Mouse (Mus musculus): Measurements from ENCODE around the gene Plin5. TPM values are rescaled to one million over a fixed set of nuclear protein-coding genes. Genes with fewer than 3 reads are reported as not detected.
"Not testable (repeated sequence)": the region's sequence is repeated elsewhere in the genome, so short reads cannot be mapped to it uniquely, and the experiment has no call there.

Plin5 gene
- total RNA-seq, 2 experiments from 2014 or later = 0.75 to 1.2 TPM

DNA sequence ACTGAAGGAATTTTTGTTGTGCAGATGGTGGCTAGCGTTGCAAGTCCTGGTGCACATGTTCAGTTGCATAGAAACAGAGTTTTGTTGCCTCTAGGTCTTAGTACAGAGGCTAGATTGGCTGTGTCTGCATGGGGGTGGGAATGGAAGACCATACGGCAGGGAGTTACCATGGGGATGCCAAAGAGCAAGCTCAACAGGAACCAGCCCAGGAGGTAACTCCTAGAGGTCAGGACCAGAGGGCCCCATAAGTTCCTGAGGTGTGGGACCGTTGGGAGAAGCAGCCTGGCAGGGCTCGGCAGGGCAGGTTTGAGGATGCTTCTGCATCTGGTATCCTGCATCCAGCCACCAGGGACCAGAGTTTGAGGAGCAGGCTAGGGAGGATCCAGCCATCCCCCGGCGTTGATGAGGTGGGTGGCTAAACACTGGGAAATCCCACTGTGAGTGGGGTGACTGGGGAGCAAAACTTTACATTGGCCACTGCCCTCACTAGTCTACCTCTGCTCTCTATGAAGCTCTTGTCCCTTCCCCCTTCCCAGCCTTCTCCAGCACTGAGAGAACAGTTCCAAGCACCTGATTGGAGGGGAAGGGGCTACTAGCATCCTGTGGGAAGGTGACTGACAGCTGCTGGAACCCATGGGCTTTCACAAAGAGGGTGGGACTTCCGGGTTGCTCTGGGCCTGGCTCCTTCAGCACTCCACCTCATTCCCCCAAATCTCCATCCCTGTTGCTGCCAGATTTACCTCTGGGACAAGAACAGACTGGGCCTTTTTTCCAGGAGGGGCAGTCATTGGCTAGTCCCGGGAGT is 36.4 kb downstream of the Plin5 start:
- intact Hi-C loops (cut with DNase I) = no loop called here
- DNase-seq (ENCODE audit: extremely low spot score in 1 of 2, low spot score in 2 of 2) = peak; percentile 71 to 79

DNA sequence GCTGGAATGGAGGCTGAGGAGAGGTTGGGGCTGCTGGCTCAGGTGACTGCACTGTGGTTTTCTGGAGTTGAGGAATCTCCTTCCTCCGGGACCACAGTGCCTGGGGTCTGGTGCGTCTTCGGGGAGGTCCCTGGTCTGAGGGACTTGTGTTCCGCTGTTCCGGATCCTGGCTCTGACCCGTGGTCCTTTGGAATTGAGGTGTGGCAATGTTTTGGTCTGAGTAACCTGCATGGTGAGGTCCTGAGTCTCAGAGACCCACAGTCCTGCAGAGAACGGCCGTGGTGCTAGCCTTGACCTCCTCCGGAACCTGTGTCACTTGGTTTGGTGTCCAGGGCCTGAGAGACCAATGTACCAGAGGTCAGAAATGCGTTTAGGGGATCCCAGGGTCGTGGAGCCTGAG is 37.5 kb downstream of the Plin5 start:
- intact Hi-C loops (cut with DNase I) = no loop called here
- peak in 1 of 2 experiments; percentile 47 for DNase-seq (ENCODE audit: extremely low spot score in 1 of 2, low spot score in 2 of 2)

DNA sequence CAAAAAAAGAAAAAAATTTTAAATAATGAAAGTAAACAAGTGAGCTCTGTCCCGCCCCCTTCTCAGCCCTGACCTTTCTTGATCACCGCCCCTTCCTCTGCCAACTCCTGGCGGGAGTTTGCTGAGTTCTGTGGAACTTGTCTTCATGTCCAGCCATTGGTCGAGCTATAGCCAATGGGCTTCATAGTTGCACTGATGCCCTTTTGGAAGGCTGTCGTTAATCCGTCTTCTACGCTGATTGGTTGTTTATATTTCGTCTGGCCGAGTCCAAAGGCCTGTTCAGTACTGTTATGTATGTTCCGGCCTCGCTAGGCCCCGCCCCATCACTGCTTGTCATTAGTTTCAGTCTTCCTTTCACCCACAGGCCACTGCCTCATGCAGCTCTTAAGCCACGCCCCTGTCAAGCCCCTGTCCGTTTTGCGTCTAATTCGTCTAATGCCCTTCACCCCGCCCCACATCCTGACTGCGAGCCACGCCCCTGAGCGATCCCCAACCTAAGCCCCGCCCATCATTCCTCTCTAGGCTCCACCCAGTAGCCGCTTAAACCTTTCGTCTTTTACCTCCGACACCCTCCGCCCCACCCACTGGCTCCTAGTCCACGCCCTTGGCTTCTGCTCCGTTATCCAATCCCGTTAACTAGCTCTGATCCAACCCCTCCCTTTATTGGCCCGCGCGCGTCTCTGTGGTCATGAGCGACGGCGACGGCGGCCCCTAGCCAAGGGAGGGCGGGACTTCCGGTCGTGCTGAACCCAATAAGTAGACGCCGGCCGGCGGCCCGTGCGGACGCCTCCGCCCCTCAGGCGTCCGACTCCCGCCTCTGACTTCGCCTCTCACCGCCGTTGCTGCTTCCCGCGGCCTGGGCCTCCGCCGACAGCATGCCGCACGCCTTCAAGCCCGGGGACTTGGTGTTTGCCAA is 38.3 kb downstream of the Plin5 start, which contains the start of gene Hdgfl2:
TSS of gene Hdgfl2 (plus strand) at position 755 of the 916 bp plus-strand sequence.
- intact Hi-C loops (cut with DNase I) = no loop called here
- DNase-seq (ENCODE audit: extremely low spot score in 1 of 2, low spot score in 2 of 2) = peak; percentile 100

- intact Hi-C loops (cut with DNase I); DNase-seq (ENCODE audit: extremely low spot score in 1 of 2, low spot score in 2 of 2): not testable (repeated sequence)
Measured at GRCm38 (mm10) chr17:56078361-56078760, 39.0 kb downstream of the Plin5 start.

GRCm38 (mm10) chr17:56077523-56077922 is 39.9 kb downstream of the Plin5 start:
- intact Hi-C loops (cut with DNase I) = no loop called here
- no peak for DNase-seq (ENCODE audit: extremely low spot score in 1 of 2, low spot score in 2 of 2)

DNA sequence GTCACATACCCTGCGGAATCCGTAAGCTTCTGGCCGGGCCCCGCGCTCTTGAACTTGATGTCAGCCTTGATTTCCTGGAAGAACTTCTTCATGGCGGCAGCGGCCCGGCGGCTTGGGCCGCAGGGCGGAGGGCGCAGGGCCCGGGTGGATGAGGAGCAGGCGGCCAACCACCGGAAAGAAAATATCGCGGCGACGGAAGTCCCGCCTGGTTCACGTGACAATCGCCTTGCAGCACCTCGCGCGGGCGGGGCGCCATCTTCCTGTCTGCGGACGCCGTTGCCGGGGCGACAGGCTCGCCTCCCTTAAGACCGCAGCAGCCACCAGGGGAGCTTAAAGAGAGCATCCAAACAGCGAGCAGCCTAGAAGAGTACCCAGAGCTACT is 42.6 kb downstream of the Plin5 start, which contains the start of gene Ubxn6:
TSS of gene Ubxn6 (minus strand) at position 202 of the 382 bp plus-strand sequence.
- intact Hi-C loops (cut with DNase I) = no loop called here
- DNase-seq (ENCODE audit: extremely low spot score in 1 of 2, low spot score in 2 of 2) = peak; percentile 96 to 100

DNA sequence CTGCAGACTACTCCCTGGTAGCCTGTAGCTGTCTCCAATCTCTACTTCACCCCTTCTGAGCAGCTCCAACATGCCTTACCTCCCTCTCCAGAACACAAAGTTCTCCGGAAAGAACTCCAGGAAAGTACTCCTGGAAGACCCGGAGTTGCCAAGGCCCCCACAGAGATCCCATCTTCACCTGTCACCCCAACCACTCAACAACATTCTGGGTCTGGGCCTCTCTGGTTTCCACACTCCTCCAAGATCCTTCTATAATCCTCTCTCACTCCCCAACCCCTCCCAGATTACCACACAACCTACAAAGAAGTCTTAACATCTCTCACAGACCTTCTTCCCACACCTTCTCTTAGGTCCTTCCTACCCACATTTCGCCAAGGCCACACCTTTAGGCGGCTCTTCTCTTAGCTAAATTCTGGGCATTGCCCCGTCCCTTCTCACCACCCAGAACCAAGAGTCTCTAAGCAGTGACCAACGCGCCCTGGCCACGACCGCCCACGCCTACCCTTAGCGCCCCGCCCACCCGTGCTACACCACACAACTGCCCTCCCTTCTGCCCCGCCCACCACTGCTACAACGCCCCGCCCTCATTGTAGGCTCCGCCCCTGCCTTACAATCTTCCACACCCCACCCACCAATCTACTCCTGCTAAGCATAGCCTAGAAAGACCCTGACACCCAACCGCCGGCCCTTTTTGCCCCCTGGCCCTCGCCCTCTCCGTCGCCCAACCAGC is 43.1 kb downstream of the Plin5 start:
- intact Hi-C loops (cut with DNase I) = no loop called here
- DNase-seq (ENCODE audit: extremely low spot score in 1 of 2, low spot score in 2 of 2) = peak; percentile 53 to 90

DNA sequence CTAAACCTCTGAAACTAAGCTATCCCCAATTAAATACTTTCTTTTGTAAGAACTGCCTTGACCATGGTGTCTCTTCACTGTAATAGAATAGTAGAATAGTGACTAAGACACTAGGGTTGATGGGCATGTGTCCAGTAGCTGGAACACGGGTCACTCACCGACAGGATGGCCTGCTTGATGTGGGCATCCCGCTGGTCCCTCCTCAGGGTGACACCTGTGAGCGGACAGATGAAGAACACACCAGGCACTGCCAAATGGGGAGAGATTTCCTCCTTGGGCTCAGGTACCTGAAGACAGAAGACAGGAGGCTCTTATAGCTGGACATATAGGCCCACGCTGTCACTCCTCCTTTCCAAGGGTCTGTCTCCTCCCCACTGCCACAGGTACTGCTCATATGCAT is 45.2 kb downstream of the Plin5 start:
- intact Hi-C loops (cut with DNase I) = no loop called here
- no peak for DNase-seq (ENCODE audit: extremely low spot score in 1 of 2, low spot score in 2 of 2)

- intact Hi-C loops (cut with DNase I) = no loop called here
- DNase-seq (ENCODE audit: extremely low spot score in 1 of 2, low spot score in 2 of 2) = no peak
Measured at GRCm38 (mm10) chr17:56071126-56071525, 46.3 kb downstream of the Plin5 start.

- intact Hi-C loops (cut with DNase I) = no loop called here
- DNase-seq (ENCODE audit: extremely low spot score in 1 of 2, low spot score in 2 of 2) = no peak
Measured at GRCm38 (mm10) chr17:56069066-56069465, 48.3 kb downstream of the Plin5 start.

DNA sequence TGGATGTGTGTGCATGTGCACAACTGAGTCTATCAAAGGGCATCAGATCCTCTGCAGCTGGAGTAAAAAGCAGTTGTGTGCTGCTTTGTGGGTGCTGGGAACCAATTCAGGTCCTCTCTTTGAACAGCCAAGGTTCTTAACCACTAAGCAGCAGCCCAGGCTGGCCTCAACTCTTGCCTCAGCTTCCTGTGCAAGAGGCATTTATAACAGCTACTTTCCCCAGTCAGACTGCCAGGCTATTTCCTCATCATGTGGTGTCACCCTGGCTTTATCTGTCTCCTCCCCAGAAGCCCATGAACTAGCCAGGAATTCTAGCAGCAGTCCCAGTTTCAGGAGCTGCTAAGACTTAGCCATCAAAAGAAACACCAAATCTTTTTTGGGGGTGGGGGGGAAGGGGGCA is 50.9 kb downstream of the Plin5 start:
- no peak for DNase-seq (ENCODE audit: extremely low spot score in 1 of 2, low spot score in 2 of 2)
- intact Hi-C loops (cut with DNase I) = no loop called here

GRCm38 (mm10) chr17:56065715-56066114 is 51.7 kb downstream of the Plin5 start:
- DNase-seq (ENCODE audit: extremely low spot score in 1 of 2, low spot score in 2 of 2); intact Hi-C loops (cut with DNase I): not testable (repeated sequence)

GRCm38 (mm10) chr17:56062081-56062480 is 55.3 kb downstream of the Plin5 start:
- intact Hi-C loops (cut with DNase I) = no loop called here
- no peak for DNase-seq (ENCODE audit: extremely low spot score in 1 of 2, low spot score in 2 of 2)

Other genes with a start within 250 kb of the Plin5 start
- gene Zfp119a, start 238.7 kb downstream of the Plin5 start, total RNA-seq (2021) = 1 to 10 TPM; 8.5 to 9.1 TPM
- gene Zfp959, start 225.5 kb downstream of the Plin5 start, total RNA-seq (2021) = 1 to 10 TPM; 7.0 to 8.5 TPM
- 1 to 10 TPM; 3.2 to 5.3 TPM for gene Zfp119b, start 168.1 kb downstream of the Plin5 start, total RNA-seq (2021)
- gene Ebi3, start 165.0 kb downstream of the Plin5 start, total RNA-seq (2021) = 1 to 10 TPM; 2.8 to 4.2 TPM
- 10 to 100 TPM; 12.7 to 16.5 TPM for gene Yju2, start 158.5 kb downstream of the Plin5 start, total RNA-seq (2021)
- gene Shd, start 147.1 kb downstream of the Plin5 start, total RNA-seq (2021) = 10 to 100 TPM; 50.3 to 57.4 TPM
- gene Fsd1, start 131.1 kb downstream of the Plin5 start, total RNA-seq (2021) = 100 to 1,000 TPM in 1 of 2 experiments, 10 to 100 TPM in 1; 99.7 to 111 TPM
- gene Stap2, start 112.0 kb downstream of the Plin5 start, total RNA-seq (2021) = 1 to 10 TPM; 4.4 TPM
- 100 to 1,000 TPM; 111 to 115 TPM for gene Mpnd, start 111.9 kb downstream of the Plin5 start, total RNA-seq (2021)
- 10 to 100 TPM; 53.7 TPM for gene Sh3gl1, start 81.0 kb downstream of the Plin5 start, total RNA-seq (2021)
- 1 to 10 TPM; 5.1 to 5.7 TPM for gene Chaf1a, start 77.2 kb downstream of the Plin5 start, total RNA-seq (2021)
- 10 to 100 TPM; 79.8 to 87.9 TPM for gene Ubxn6, start 42.6 kb downstream of the Plin5 start, total RNA-seq (2021)
- gene Hdgfl2, start 38.0 kb downstream of the Plin5 start, total RNA-seq (2021) = 100 to 1,000 TPM in 1 of 2 experiments, 10 to 100 TPM in 1; 96.5 to 104 TPM
- 1 to 10 TPM in 1 of 2 experiments, under 1 TPM in 1; 0.14 to 1.4 TPM for gene Plin4, start 7.8 kb downstream of the Plin5 start, total RNA-seq (2021)
- under 1 TPM; 0.49 to 0.79 TPM for gene Lrg1, start 4.4 kb upstream of the Plin5 start, total RNA-seq (2021)
- 100 to 1,000 TPM; 119 to 123 TPM for gene Sema6b, start 22.7 kb upstream of the Plin5 start, total RNA-seq (2021)
- gene Tnfaip8l1, start 44.9 kb upstream of the Plin5 start, total RNA-seq (2021) = 10 to 100 TPM in 1 of 2 experiments, 1 to 10 TPM in 1; 9.3 to 11.1 TPM
- gene Mydgf, start 66.3 kb upstream of the Plin5 start, total RNA-seq (2021) = 10 to 100 TPM; 49.4 to 51.4 TPM
- gene Dpp9, start 101.3 kb upstream of the Plin5 start, total RNA-seq (2021) = 10 to 100 TPM; 43.8 to 44.8 TPM
- 10 to 100 TPM; 45.4 TPM for gene Fem1a, start 139.2 kb upstream of the Plin5 start, total RNA-seq (2021)
- gene Ticam1, start 159.2 kb upstream of the Plin5 start, total RNA-seq (2021) = 1 to 10 TPM; 4.0 to 4.2 TPM
- 1 to 10 TPM; 3.8 to 5.4 TPM for gene Plin3, start 175.3 kb upstream of the Plin5 start, total RNA-seq (2021)
- not detected for gene Arrdc5, start 182.7 kb upstream of the Plin5 start, total RNA-seq (2021)
- 1 to 10 TPM; 4.2 to 5.6 TPM for gene Uhrf1, start 185.7 kb upstream of the Plin5 start, total RNA-seq (2021)
- gene Kdm4b, start 208.5 kb upstream of the Plin5 start, total RNA-seq (2021) = 10 to 100 TPM; 82.9 to 83.5 TPM